Mouse (Mus musculus) heart, embryonic 11.5 days (tissue): ENCODE data around the gene Nlk. TPM values are rescaled to one million over a fixed set of nuclear protein-coding genes. Genes with fewer than 3 reads are reported as not detected.

ENCODE experiments used
- ATAC-seq: fragments of 200-750 bp; cut with Nextera tagmentation; replicated peaks from 2 replicates; pipeline ENCODE4 v1.8.0; 2017; ENCODE audit warnings: moderate library complexity; ENCODE audit not compliant: insufficient number of reproducible peaks, low FRiP score, low TSS enrichment
- H3K27ac ChIP-seq: fragments of 300-500 bp; sonication (generic); 2 replicates; pipeline ENCODE4 v1.5.1; 2014; ENCODE audit warnings: mild to moderate bottlenecking, low read depth, low read length
- H3K27me3 ChIP-seq: fragments of 300-500 bp; sonication (generic); 2 replicates; pipeline ENCODE4 v1.6.1; 2014; ENCODE audit warnings: mild to moderate bottlenecking, low read length, mixed read lengths; ENCODE audit not compliant: control insufficient read depth, insufficient read depth
- H3K36me3 ChIP-seq: fragments of 300-500 bp; sonication (generic); 2 replicates; pipeline ENCODE4 v1.6.1; 2014; ENCODE audit warnings: mild to moderate bottlenecking, low read length, moderate library complexity, mixed read lengths; ENCODE audit not compliant: control insufficient read depth, insufficient read depth
- H3K4me1 ChIP-seq: fragments of 300-500 bp; sonication (generic); 2 replicates; pipeline ENCODE4 v1.6.1; 2014; ENCODE audit warnings: low read length; ENCODE audit not compliant: control insufficient read depth, insufficient read depth
- H3K4me2 ChIP-seq: fragments of 300-500 bp; sonication (generic); 2 replicates; pipeline ENCODE4 v1.6.1; 2014; ENCODE audit warnings: mild to moderate bottlenecking, moderate library complexity
- H3K4me3 ChIP-seq: fragments of 300-500 bp; sonication (generic); 2 replicates; pipeline ENCODE4 v1.5.1; 2014; ENCODE audit warnings: low read depth, low read length
- H3K9ac ChIP-seq: fragments of 300-500 bp; sonication (generic); 2 replicates; pipeline ENCODE4 v1.6.1; 2014; ENCODE audit warnings: mild to moderate bottlenecking, low read depth, low read length, moderate library complexity
- H3K9me3 ChIP-seq: fragments of 300-500 bp; sonication (generic); replicated peaks from 2 replicates; pipeline ENCODE4 v1.6.1; 2016; ENCODE audit warnings: low read length; ENCODE audit not compliant: control insufficient read depth
- WGBS: fragments of 180-500 bp; shearing (Covaris S2); extraction: QIAGEN DNeasy Blood & Tissue Kit; methylation state at CpG from one replicate; pipeline ENCODE4 v1.1.7; 2014; ENCODE audit not compliant: insufficient replicate concordance; 5-methylcytosine and 5-hydroxymethylcytosine counted together
- polyA plus RNA-seq: library from polyadenylated mRNA; unstranded; fragments of >200 nt; fragmentation: Nextera tagmentation; extraction: Ambion mirVana; gene quantifications from 2 replicates; pipeline ENCODE4 v1.2.1, GENCODE M21; 2014

Nlk gene
- polyA plus RNA-seq = 16.1 and 16.6 TPM in 2 replicates

DNA sequence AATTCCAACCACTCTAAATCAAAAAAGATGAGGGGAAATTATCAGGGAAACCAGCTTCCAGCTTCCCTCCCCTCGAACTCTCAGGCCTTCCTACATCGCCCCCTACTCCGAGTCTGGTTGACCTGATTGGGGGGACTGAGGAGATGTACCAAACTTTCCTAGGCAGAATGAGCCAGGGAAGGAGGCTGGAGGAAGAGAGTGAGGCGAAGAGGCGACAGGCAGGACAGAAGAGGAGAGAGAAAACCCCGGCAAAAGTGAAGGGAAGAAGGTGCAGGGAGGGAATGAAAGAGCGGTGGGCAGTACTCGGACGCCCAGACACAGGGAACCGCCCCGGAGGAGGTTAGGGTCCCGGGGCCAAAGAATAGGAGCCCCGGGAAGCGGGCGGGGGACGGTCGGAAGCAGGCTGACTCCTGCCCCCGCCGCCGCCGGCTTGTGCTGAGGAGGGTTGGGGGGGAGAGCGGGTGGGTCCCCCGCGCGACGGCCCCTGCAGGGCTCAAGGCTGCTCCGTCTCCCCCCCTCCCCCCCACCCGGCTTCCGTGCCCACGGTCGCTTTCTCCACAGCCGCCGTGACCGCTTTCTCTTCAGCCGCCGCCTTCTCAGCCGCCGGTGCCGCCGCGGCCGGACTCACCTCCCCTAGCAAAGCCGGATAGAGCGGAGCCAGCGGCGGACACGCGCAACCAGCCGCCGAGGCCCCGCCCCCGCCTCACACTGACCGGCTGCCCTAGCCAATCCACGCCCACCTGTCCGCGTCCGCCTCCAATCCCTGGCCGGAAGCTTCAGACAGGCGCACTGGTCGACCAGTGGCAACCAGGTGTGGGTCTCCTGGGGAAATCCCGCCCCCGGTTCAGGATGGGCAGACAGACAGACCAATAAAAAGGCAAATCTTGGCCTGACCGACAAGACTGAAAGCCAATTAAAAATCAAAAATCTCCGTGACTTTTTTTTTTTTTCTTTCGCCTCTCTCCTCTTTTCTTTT lies at the start of gene Nlk:
Gene Nlk (minus strand): TSS at position 597 of the 976 bp plus-strand sequence.
- peak within 1 kb of the TSS; percentile 84 for H3K4me2 ChIP-seq
- WGBS = 0% methylated on average over 49 of the region's 65 CpGs
- H3K36me3 ChIP-seq = no peaks in the 10 kb centered on the region
- peaks cover 19% of the 10 kb centered on the region for H3K4me1 ChIP-seq
- no peaks in the 10 kb centered on the region for H3K9me3 ChIP-seq
- peak; percentile 99 for ATAC-seq
- peak within 1 kb of the TSS; percentile 86 for H3K4me3 ChIP-seq
- peak within 1 kb of the TSS; percentile 88 for H3K9ac ChIP-seq
- H3K27ac ChIP-seq = peak within 1 kb of the TSS; percentile 87
- H3K27me3 ChIP-seq = no peaks in the 10 kb centered on the region

DNA sequence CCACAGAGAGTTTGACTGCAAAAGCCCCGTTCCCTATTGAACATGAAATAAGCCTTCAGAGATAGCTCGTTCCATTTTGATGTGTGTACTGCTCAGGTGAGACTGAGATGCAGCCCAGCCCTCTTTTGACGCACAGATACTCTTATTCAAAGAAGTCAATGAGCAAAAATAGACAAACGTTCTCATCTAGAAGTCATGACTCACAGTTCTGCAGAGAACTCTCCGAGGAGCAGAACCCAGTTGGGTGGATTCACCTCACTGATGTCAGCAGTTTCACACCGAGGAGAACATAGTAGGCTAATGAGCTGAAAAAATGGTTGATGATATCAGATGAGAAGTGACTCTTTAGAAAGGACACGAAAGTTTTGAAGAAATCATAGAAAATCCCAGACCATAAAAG lies 49.1 kb upstream of the Nlk start:
- Histone ChIP-seq H3K9ac (no peak overlapping the region), H3K4me3 (no peak overlapping the region), H3K4me2 (no peak overlapping the region), H3K9me3 (no peaks in the 10 kb centered on the region), H3K27me3 (no peaks in the 10 kb centered on the region), H3K36me3 (peaks cover 3% of the 10 kb centered on the region; the same call in 1 of the 2 replicates), H3K4me1 (peaks cover 8% of the 10 kb centered on the region), H3K27ac (no peak overlapping the region)
- 82% methylated on average over 7 of the region's 7 CpGs for WGBS
- no peak for ATAC-seq

- Histone ChIP-seq H3K9ac (no peak overlapping the region), H3K36me3 (peaks cover 3% of the 10 kb centered on the region; the same call in 1 of the 2 replicates), H3K4me3 (no peak overlapping the region), H3K27me3 (no peaks in the 10 kb centered on the region), H3K4me2 (no peak overlapping the region), H3K4me1 (peaks cover 3% of the 10 kb centered on the region; the same call in 1 of the 2 replicates), H3K9me3 (no peaks in the 10 kb centered on the region), H3K27ac (0 out of 2 replicates have a peak overlapping the region, but pooled peaks have one; percentile 46)
- 51% methylated on average over 4 of the region's 4 CpGs for WGBS
- ATAC-seq = no peak
Observed at GRCm38 (mm10) chr11:78745475-78745874, 48.3 kb upstream of the Nlk start.

DNA sequence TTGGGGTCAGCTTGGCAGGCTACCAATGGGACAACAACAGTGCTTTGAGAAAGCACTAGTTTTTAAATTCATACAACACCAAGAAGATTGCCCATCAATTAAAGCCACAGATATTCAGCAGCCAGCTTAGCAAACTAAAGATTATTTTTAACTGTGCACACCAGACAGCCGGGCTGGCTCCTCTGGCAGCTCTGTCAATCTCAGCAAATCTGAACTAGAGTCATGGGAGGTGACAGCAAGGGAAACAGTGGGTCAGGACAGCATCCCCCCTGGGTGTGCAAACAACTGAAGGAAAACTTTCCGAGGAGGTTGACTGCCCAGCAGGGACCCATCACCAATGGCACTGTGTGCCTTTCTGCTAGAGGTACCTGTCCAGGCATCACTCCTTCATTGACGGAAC lies 45.3 kb upstream of the Nlk start:
- H3K4me1 ChIP-seq = peaks cover 3% of the 10 kb centered on the region; the same call in 1 of the 2 replicates
- no peak overlapping the region for H3K4me3 ChIP-seq
- no peak overlapping the region for H3K9ac ChIP-seq
- no peaks in the 10 kb centered on the region for H3K9me3 ChIP-seq
- H3K4me2 ChIP-seq = no peak overlapping the region
- no peaks in the 10 kb centered on the region for H3K36me3 ChIP-seq
- ATAC-seq = no peak
- no peak overlapping the region for H3K27ac ChIP-seq
- WGBS = 65% methylated on average over 3 of the region's 3 CpGs
- H3K27me3 ChIP-seq = no peaks in the 10 kb centered on the region

DNA sequence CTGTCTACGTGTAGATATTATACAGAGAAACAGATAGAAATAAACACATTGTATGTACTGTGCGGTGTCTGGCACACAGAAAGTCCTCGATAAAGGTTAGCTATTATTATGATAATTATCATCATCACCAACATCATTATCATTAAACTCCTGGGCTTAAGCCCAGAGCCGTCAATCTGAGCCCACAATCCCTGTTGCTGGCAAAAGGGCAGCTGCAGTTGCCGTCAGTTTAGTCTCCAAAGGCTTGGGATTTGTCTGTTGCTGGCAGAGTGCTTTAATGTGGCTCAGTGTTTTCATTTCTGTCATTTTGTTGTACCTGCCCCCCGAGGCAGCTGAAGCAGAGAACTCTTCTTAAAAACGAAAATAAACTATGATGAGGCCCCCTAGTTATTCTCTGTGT lies 44.8 kb upstream of the Nlk start:
- no peak for ATAC-seq
- Histone ChIP-seq H3K27me3 (no peaks in the 10 kb centered on the region), H3K4me1 (peaks cover 3% of the 10 kb centered on the region; the same call in 1 of the 2 replicates), H3K9ac (no peak overlapping the region), H3K27ac (no peak overlapping the region), H3K4me3 (no peak overlapping the region), H3K36me3 (no peaks in the 10 kb centered on the region), H3K9me3 (no peaks in the 10 kb centered on the region), H3K4me2 (no peak overlapping the region)
- 65% methylated on average over 7 of the region's 7 CpGs for WGBS

DNA sequence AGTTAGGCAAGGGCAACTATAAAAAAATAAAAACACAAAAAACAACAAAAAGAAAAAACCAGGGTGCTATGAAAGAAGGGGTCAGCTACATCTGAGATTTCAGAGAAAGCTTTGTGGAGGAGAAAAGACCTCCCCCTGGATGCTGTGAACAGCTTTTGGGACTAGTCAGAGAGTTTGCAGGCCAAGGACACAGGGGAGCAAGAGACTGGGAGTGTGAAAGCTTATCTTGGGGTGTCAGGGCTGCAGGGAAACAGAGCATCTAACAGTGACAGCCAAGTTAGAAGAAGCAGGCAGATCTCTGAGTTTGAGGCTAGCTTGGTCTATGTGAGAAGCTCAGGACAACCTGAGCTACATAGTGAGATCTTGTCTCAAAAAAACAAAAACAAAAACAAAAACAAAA lies 42.2 kb upstream of the Nlk start:
- Histone ChIP-seq H3K4me3 (no peak overlapping the region), H3K4me2 (no peak overlapping the region), H3K9me3 (no peaks in the 10 kb centered on the region), H3K27ac (no peak overlapping the region), H3K36me3 (no peaks in the 10 kb centered on the region), H3K9ac (no peak overlapping the region), H3K4me1 (no peaks in the 10 kb centered on the region), H3K27me3 (no peaks in the 10 kb centered on the region)
- no peak for ATAC-seq

- H3K27ac ChIP-seq = no peak overlapping the region
- 62% methylated on average over 3 of the region's 3 CpGs for WGBS
- ATAC-seq = no peak
- H3K4me3 ChIP-seq = no peak overlapping the region
- H3K36me3 ChIP-seq = no peaks in the 10 kb centered on the region
- no peaks in the 10 kb centered on the region for H3K4me1 ChIP-seq
- no peaks in the 10 kb centered on the region for H3K9me3 ChIP-seq
- H3K9ac ChIP-seq = no peak overlapping the region
- H3K27me3 ChIP-seq = no peaks in the 10 kb centered on the region
- no peak overlapping the region for H3K4me2 ChIP-seq
Observed at GRCm38 (mm10) chr11:78736877-78737408, 39.8 kb upstream of the Nlk start.

DNA sequence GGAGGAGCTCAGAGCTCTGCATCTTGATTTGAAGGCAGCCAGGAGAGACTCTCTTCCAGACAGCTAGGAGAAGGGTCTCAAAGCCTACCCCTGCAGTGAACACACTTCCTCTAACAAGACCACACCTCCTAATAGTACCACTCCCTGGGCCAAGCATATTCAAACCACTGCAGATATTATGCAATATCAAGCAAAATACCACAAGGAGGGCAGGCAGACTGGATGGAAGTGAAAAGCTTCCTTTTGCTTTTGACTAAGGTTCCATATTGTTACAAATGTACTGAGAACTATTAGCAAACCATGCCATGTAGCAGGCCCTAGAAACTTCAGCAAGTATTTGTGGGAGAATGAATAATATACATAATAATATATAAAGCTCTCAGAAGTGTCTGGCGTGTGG lies 38.0 kb upstream of the Nlk start:
- Histone ChIP-seq H3K36me3 (no peaks in the 10 kb centered on the region), H3K9ac (no peak overlapping the region), H3K27ac (no peak overlapping the region), H3K4me1 (no peaks in the 10 kb centered on the region), H3K9me3 (no peaks in the 10 kb centered on the region), H3K4me2 (no peak overlapping the region), H3K27me3 (no peaks in the 10 kb centered on the region), H3K4me3 (no peak overlapping the region)
- no peak for ATAC-seq
- WGBS = 80% methylated on average over 1 of the region's 1 CpGs
